Mouse (Mus musculus): ENCODE measurements around the gene Phkg2.

GRCm38 (mm10) chr7:127614511-127614890 is 41.4 kb downstream of the Phkg2 start:
- TF ChIP-seq CTCF (IDR thresholded peaks at IDR 0.05; ENCODE audit: low read depth, low read length) (no peak), GATA1 (IDR thresholded peaks at IDR 0.05; ENCODE audit: borderline replicate concordance, low read length) (no peak)

Measured in G1E (cell line).